Mouse (Mus musculus) embryo, embryonic 11 days (tissue): ENCODE results near the gene Osbpl8.
A peak's percentile ranks its signal among the peaks of the same experiment; 100 is the strongest.

Experiments used
- DNase-seq: peaks from one replicate; pipeline ENCODE4 v3.0.0-alpha.2; 2015

Osbpl8 gene

GRCm38 (mm10) chr10:111155571-111155970 is 9.0 kb upstream of the Osbpl8 start:
- no peak for DNase-seq

GRCm38 (mm10) chr10:111156394-111157190 is 8.0 kb upstream of the Osbpl8 start:
- DNase-seq, result no peak

- DNase-seq, result no peak
These were observed 7.3 kb upstream of the Osbpl8 start for GRCm38 (mm10) chr10:111157241-111157659.

GRCm38 (mm10) chr10:111159789-111160522 is 4.6 kb upstream of the Osbpl8 start:
- no peak for DNase-seq

GRCm38 (mm10) chr10:111160540-111160939 is 4.0 kb upstream of the Osbpl8 start:
- DNase-seq, result no peak

GRCm38 (mm10) chr10:111161373-111161772 is 3.2 kb upstream of the Osbpl8 start:
- DNase-seq, result no peak

GRCm38 (mm10) chr10:111163025-111163424 is 1.5 kb upstream of the Osbpl8 start:
- DNase-seq, result no peak

- DNase-seq, result peak; percentile 7
These were observed 831 bp upstream of the Osbpl8 start for GRCm38 (mm10) chr10:111163601-111164240.

GRCm38 (mm10) chr10:111165219-111165981 is 848 bp downstream of the Osbpl8 start:
- DNase-seq, result peak; percentile 72

GRCm38 (mm10) chr10:111166057-111166841 is 1.7 kb downstream of the Osbpl8 start:
- no peak for DNase-seq

GRCm38 (mm10) chr10:111167444-111167843 is 2.9 kb downstream of the Osbpl8 start:
- DNase-seq, result no peak

GRCm38 (mm10) chr10:111168305-111168704 is 3.8 kb downstream of the Osbpl8 start:
- no peak for DNase-seq

GRCm38 (mm10) chr10:111171246-111171934 is 6.8 kb downstream of the Osbpl8 start:
- no peak for DNase-seq

- DNase-seq, result no peak
These were observed 9.2 kb downstream of the Osbpl8 start for GRCm38 (mm10) chr10:111173589-111174247.

GRCm38 (mm10) chr10:111177336-111177735 is 12.8 kb downstream of the Osbpl8 start:
- no peak for DNase-seq

GRCm38 (mm10) chr10:111178024-111178423 is 13.5 kb downstream of the Osbpl8 start:
- no peak for DNase-seq

- DNase-seq, result peak; percentile 32
These were observed 16.1 kb downstream of the Osbpl8 start for GRCm38 (mm10) chr10:111180633-111181032.

GRCm38 (mm10) chr10:111183634-111184270 is 19.2 kb downstream of the Osbpl8 start:
- DNase-seq, result no peak

- no peak for DNase-seq
These were observed 21.2 kb downstream of the Osbpl8 start for GRCm38 (mm10) chr10:111185574-111186269.
